Mouse (Mus musculus): ENCODE results near the gene Fndc7. TPM values are rescaled to one million over a fixed set of nuclear protein-coding genes. Genes with fewer than 3 reads are reported as not detected.
"Not testable (repeated sequence)": the region's sequence is repeated elsewhere in the genome, so short reads cannot be mapped to it uniquely, and the experiment has no call there.

Fndc7 gene
- polyA plus RNA-seq, 1 experiment from 2014 or later = 0.05 TPM

GRCm38 (mm10) chr3:108851075-108851474 is 38.7 kb downstream of the Fndc7 start:
- H3K4me1 ChIP-seq = no peaks in the 10 kb centered on the region

GRCm38 (mm10) chr3:108850506-108850905 is 39.3 kb downstream of the Fndc7 start:
- Histone ChIP-seq H3K27me3 (replicated peaks) (no peaks in the 10 kb centered on the region), H3K36me3 (no peaks in the 10 kb centered on the region), H3K4me3 (no peak overlapping the region), H3K9me3 (no peaks in the 10 kb centered on the region), H3K9ac (no peak overlapping the region), H3K27ac (no peak overlapping the region), H3K4me2 (replicated peaks) (no peak overlapping the region), H3K4me1 (no peaks in the 10 kb centered on the region)
- ATAC-seq (ENCODE audit: low FRiP score, low read depth) = no peak
- 55% methylated on average over 3 of the region's 3 CpGs for WGBS

More at GRCm38 (mm10) chr3:108851075-108851474, 38.7 kb downstream of the Fndc7 start:
- no peak overlapping the region for H3K9ac ChIP-seq
- no peak for ATAC-seq (ENCODE audit: low FRiP score, low read depth)
- H3K4me2 ChIP-seq (replicated peaks) = no peak overlapping the region
- H3K9me3 ChIP-seq = no peaks in the 10 kb centered on the region
- H3K4me3 ChIP-seq = no peak overlapping the region
- H3K27ac ChIP-seq = no peak overlapping the region
- no peaks in the 10 kb centered on the region for H3K36me3 ChIP-seq
- H3K27me3 ChIP-seq (replicated peaks) = no peaks in the 10 kb centered on the region
- WGBS = 93% methylated on average over 2 of the region's 2 CpGs

GRCm38 (mm10) chr3:108846616-108847015 is 43.2 kb downstream of the Fndc7 start:
- H3K27ac ChIP-seq = no peak overlapping the region
- no peak overlapping the region for H3K4me3 ChIP-seq
- H3K27me3 ChIP-seq (replicated peaks) = no peaks in the 10 kb centered on the region
- H3K4me2 ChIP-seq (replicated peaks) = no peak overlapping the region
- H3K9me3 ChIP-seq = no peaks in the 10 kb centered on the region
- ATAC-seq (ENCODE audit: low FRiP score, low read depth) = no peak
- 74% methylated on average over 3 of the region's 3 CpGs for WGBS
- H3K36me3 ChIP-seq = no peaks in the 10 kb centered on the region
- H3K4me1 ChIP-seq = no peaks in the 10 kb centered on the region
- H3K9ac ChIP-seq = no peak overlapping the region

- Histone ChIP-seq H3K27ac (no peak overlapping the region), H3K4me2 (replicated peaks) (no peak overlapping the region), H3K9me3 (no peaks in the 10 kb centered on the region), H3K4me1 (no peaks in the 10 kb centered on the region), H3K9ac (no peak overlapping the region), H3K4me3 (no peak overlapping the region), H3K36me3 (no peaks in the 10 kb centered on the region), H3K27me3 (replicated peaks) (no peaks in the 10 kb centered on the region)
- no peak for ATAC-seq (ENCODE audit: low FRiP score, low read depth)
- 85% methylated on average over 5 of the region's 5 CpGs for WGBS
These were observed 45.3 kb downstream of the Fndc7 start for GRCm38 (mm10) chr3:108844521-108844920.

GRCm38 (mm10) chr3:108844026-108844425 is 45.8 kb downstream of the Fndc7 start:
- ATAC-seq (ENCODE audit: low FRiP score, low read depth) = no peak
- H3K9me3 ChIP-seq = no peaks in the 10 kb centered on the region
- H3K4me1 ChIP-seq = peaks cover 2% of the 10 kb centered on the region; the same call in 1 of the 2 replicates
- H3K36me3 ChIP-seq = no peaks in the 10 kb centered on the region
- H3K4me3 ChIP-seq = no peak overlapping the region
- H3K9ac ChIP-seq = no peak overlapping the region
- H3K27ac ChIP-seq = no peak overlapping the region
- 85% methylated on average over 6 of the region's 6 CpGs for WGBS
- H3K4me2 ChIP-seq (replicated peaks) = no peak overlapping the region
- no peaks in the 10 kb centered on the region for H3K27me3 ChIP-seq (replicated peaks)

GRCm38 (mm10) chr3:108840716-108841054 is 49.1 kb downstream of the Fndc7 start:
- Histone ChIP-seq H3K9ac (no peak overlapping the region), H3K27ac (no peak overlapping the region), H3K4me1 (peaks cover 3% of the 10 kb centered on the region; the same call in 1 of the 2 replicates), H3K27me3 (replicated peaks) (no peaks in the 10 kb centered on the region), H3K36me3 (no peaks in the 10 kb centered on the region), H3K4me3 (peak overlapping the region; percentile 74; the same call in 1 of the 2 replicates), H3K4me2 (replicated peaks) (peak overlapping the region; percentile 60), H3K9me3 (no peaks in the 10 kb centered on the region)
- ATAC-seq (ENCODE audit: low FRiP score, low read depth) = peak; percentile 67
- WGBS = 56% methylated on average over 4 of the region's 4 CpGs

GRCm38 (mm10) chr3:108840000-108840715 is 49.6 kb downstream of the Fndc7 start, which contains the start of gene Stxbp3:
Gene Stxbp3, minus strand, starts transcription at chr3:108840526.
- Histone ChIP-seq H3K4me3 (peak within 1 kb of the TSS; percentile 74), H3K9ac (peak within 1 kb of the TSS; percentile 62), H3K27me3 (replicated peaks) (no peaks in the 10 kb centered on the region), H3K4me1 (peaks cover 3% of the 10 kb centered on the region; the same call in 1 of the 2 replicates), H3K9me3 (no peaks in the 10 kb centered on the region), H3K4me2 (replicated peaks) (peak within 1 kb of the TSS; percentile 60), H3K36me3 (no peaks in the 10 kb centered on the region), H3K27ac (0 out of 2 replicates have a peak within 1 kb of the TSS, but pooled peaks have one; percentile 15)
- WGBS = 2% methylated on average over 56 of the region's 56 CpGs
- ATAC-seq (ENCODE audit: low FRiP score, low read depth) = peak; percentile 95

GRCm38 (mm10) chr3:108839647-108839999 is 50.2 kb downstream of the Fndc7 start:
- ATAC-seq (ENCODE audit: low FRiP score, low read depth) = no peak
- no peaks in the 10 kb centered on the region for H3K36me3 ChIP-seq
- WGBS = 10% methylated on average over 8 of the region's 8 CpGs

GRCm38 (mm10) chr3:108838980-108839379 is 50.8 kb downstream of the Fndc7 start:
- no peaks in the 10 kb centered on the region for H3K9me3 ChIP-seq
- WGBS = 88% methylated on average over 7 of the region's 7 CpGs
- peaks cover 3% of the 10 kb centered on the region; the same call in 1 of the 2 replicates for H3K4me1 ChIP-seq
- H3K27ac ChIP-seq = no peak overlapping the region
- H3K27me3 ChIP-seq (replicated peaks) = no peaks in the 10 kb centered on the region
- no peak for ATAC-seq (ENCODE audit: low FRiP score, low read depth)
- H3K4me3 ChIP-seq = no peak overlapping the region
- no peak overlapping the region for H3K9ac ChIP-seq
- 0 out of 2 replicates have a peak, but pooled peaks cover 3% of the 10 kb centered on the region for H3K36me3 ChIP-seq
- H3K4me2 ChIP-seq (replicated peaks) = peak overlapping the region; percentile 60

More at GRCm38 (mm10) chr3:108839647-108839999, 50.2 kb downstream of the Fndc7 start:
- Histone ChIP-seq H3K27me3 (replicated peaks) (no peaks in the 10 kb centered on the region), H3K4me1 (peaks cover 3% of the 10 kb centered on the region; the same call in 1 of the 2 replicates), H3K9me3 (no peaks in the 10 kb centered on the region), H3K27ac (no peak overlapping the region), H3K4me3 (peak overlapping the region; percentile 74), H3K9ac (peak overlapping the region; percentile 62), H3K4me2 (replicated peaks) (peak overlapping the region; percentile 60)

- no peak overlapping the region for H3K4me2 ChIP-seq (replicated peaks)
- ATAC-seq (ENCODE audit: low FRiP score, low read depth) = no peak
- no peak overlapping the region for H3K27ac ChIP-seq
- 88% methylated on average over 6 of the region's 6 CpGs for WGBS
- no peak overlapping the region for H3K9ac ChIP-seq
- H3K4me1 ChIP-seq = peaks cover 3% of the 10 kb centered on the region; the same call in 1 of the 2 replicates
- H3K27me3 ChIP-seq (replicated peaks) = no peaks in the 10 kb centered on the region
- H3K4me3 ChIP-seq = no peak overlapping the region
- 0 out of 2 replicates have a peak, but pooled peaks cover 3% of the 10 kb centered on the region for H3K36me3 ChIP-seq
- no peaks in the 10 kb centered on the region for H3K9me3 ChIP-seq
These were observed 52.9 kb downstream of the Fndc7 start for GRCm38 (mm10) chr3:108836931-108837330.

- H3K4me2 ChIP-seq (replicated peaks); H3K4me1 ChIP-seq; ATAC-seq (ENCODE audit: low FRiP score, low read depth); H3K27ac ChIP-seq; H3K36me3 ChIP-seq; H3K4me3 ChIP-seq; H3K9me3 ChIP-seq; H3K27me3 ChIP-seq (replicated peaks); H3K9ac ChIP-seq: not testable (repeated sequence)
- 100% methylated on average over 1 of the region's 1 CpGs for WGBS
These were observed 56.1 kb downstream of the Fndc7 start for GRCm38 (mm10) chr3:108833717-108834116.

GRCm38 (mm10) chr3:108831750-108832149 is 58.1 kb downstream of the Fndc7 start:
- H3K27me3 ChIP-seq (replicated peaks) = no peaks in the 10 kb centered on the region
- no peak overlapping the region for H3K4me3 ChIP-seq
- no peaks in the 10 kb centered on the region for H3K4me1 ChIP-seq
- H3K4me2 ChIP-seq (replicated peaks) = no peak overlapping the region
- no peaks in the 10 kb centered on the region for H3K9me3 ChIP-seq
- H3K9ac ChIP-seq = no peak overlapping the region
- WGBS = 96% methylated on average over 6 of the region's 6 CpGs
- no peak for ATAC-seq (ENCODE audit: low FRiP score, low read depth)
- peaks cover 6% of the 10 kb centered on the region; the same call in 1 of the 2 replicates for H3K36me3 ChIP-seq
- H3K27ac ChIP-seq = no peak overlapping the region

- Histone ChIP-seq H3K4me3 (no peak overlapping the region), H3K36me3 (peaks cover 6% of the 10 kb centered on the region), H3K4me1 (no peaks in the 10 kb centered on the region), H3K27ac (no peak overlapping the region), H3K27me3 (replicated peaks) (no peaks in the 10 kb centered on the region), H3K4me2 (replicated peaks) (no peak overlapping the region), H3K9ac (no peak overlapping the region), H3K9me3 (no peaks in the 10 kb centered on the region)
- ATAC-seq (ENCODE audit: low FRiP score, low read depth) = no peak
- 90% methylated on average over 11 of the region's 11 CpGs for WGBS
These were observed 59.3 kb downstream of the Fndc7 start for GRCm38 (mm10) chr3:108830493-108830892.
